Mouse (Mus musculus) macrophage (primary cell): ENCODE results near the gene Qsox2. TPM values are rescaled to one million over a fixed set of nuclear protein-coding genes. Genes with fewer than 3 reads are reported as not detected.
A peak's percentile ranks its signal among the peaks of the same experiment; 100 is the strongest.

ENCODE experiments used
- H3K27ac ChIP-seq: fragments of 350-480 bp; formaldehyde crosslinking; 2 replicates; pipeline ENCODE4 v1.9.0; 2021
- H3K36me3 ChIP-seq: fragments of 350-480 bp; formaldehyde crosslinking; 2 replicates; pipeline ENCODE4 v1.9.0; 2021; ENCODE audit errors: inconsistent target
- H3K4me3 ChIP-seq: fragments of 350-480 bp; formaldehyde crosslinking; 2 replicates; pipeline ENCODE4 v1.9.0; 2021; ENCODE audit errors: inconsistent target
- H3K79me2 ChIP-seq: fragments of 350-480 bp; formaldehyde crosslinking; 2 replicates; pipeline ENCODE4 v1.9.0; 2021; ENCODE audit errors: inconsistent target
- WGBS: methylation state at CpG from one replicate; pipeline ENCODE4 v1.1.7; 2026; ENCODE audit warnings: inconsistent platforms; ENCODE audit not compliant: missing documents; 5-methylcytosine and 5-hydroxymethylcytosine counted together
- polyA plus RNA-seq: library from polyadenylated mRNA; stranded (reverse); fragments of 250-400 nt; gene quantifications from 3 replicates; pipeline ENCODE4 v1.2.4, GENCODE M21; 2018; ENCODE audit warnings: inconsistent platforms
- total RNA-seq, 78 experiments: library from RNA; depleted of rRNA; stranded (reverse); fragments of 250-400 nt; gene quantifications; 1 replicate in 9 of 78; 2 replicates in 24 of 78; 3 replicates in 43 of 78; 4 replicates in 2 of 78; pipeline ENCODE4 v1.2.4; 2018; ENCODE audit warnings: inconsistent platforms in 56 of 78

Qsox2 gene
- total RNA-seq (2018; cell fraction: chromatin; rRNA removed): 1 to 10 TPM in 24 of 26 experiments, under 1 TPM in 2; 0.97 to 7.4 (median 3.5) TPM
- 1 to 10 TPM; 4.1 to 8.2 (median 5.5) TPM for total RNA-seq (2018; cell fraction: cytosol; rRNA removed)
- total RNA-seq (2018; cell fraction: nucleus; rRNA removed): 10 to 100 TPM in 2 of 26 experiments, 1 to 10 TPM in 24; 3.7 to 14.9 (median 6.7) TPM
- polyA plus RNA-seq: 3.6 to 10.0 TPM (median 4.6 TPM) in 3 replicates

DNA sequence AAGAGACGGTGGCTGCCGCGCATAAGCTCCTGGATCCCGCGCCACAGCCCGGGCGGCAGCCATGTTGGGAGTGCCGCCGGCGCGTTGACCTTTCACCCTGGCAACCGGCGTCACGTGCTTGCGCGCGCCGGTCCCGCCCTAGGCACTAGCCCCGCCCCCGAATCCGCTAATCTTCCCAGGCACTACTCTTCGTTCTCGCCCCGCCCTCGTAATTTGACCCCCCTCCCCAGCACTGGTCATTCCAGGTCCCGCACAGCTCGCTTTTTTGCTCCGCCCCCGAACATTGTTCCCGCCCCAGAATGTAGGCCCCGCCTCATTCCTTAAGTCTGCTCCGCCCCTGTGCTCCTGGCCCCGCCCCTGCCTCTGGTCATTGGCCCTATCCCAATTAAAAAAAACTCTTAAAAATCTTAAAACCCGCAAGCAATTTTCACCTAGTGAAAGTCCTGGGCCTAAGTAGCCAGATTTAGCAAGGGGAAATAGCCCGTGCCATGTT lies at the start of gene Qsox2:
Gene Qsox2 (minus strand): TSS at position 236 of the 493 bp plus-strand sequence.
- no peaks in the 10 kb centered on the region for H3K36me3 ChIP-seq
- H3K79me2 ChIP-seq: no peaks in the 10 kb centered on the region
- no peak within 1 kb of the TSS for H3K27ac ChIP-seq
- WGBS: 1% methylated on average over 36 of the region's 36 CpGs
- peak within 1 kb of the TSS; percentile 32 for H3K4me3 ChIP-seq

DNA sequence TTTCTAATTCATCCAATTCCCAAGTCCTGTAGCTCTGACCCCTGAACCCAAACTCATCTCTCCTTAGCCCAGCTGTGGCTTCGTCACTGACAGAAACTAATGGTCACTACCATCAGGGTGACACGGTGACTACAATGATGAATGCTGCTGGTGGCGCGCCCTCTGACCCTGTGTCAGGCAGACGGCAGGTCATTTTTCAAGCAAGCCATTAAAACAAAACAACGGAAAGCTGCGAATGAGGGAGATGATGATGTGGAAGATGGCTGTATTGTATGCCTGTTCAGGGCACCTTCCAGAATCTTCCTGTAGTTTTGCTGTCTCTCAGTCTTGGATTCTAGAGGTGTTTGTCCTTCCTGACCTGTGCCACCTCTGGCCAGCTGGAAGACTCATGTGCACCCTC lies 49.1 kb upstream of the Qsox2 start:
- H3K27ac ChIP-seq: no peak overlapping the region
- 92% methylated on average over 7 of the region's 7 CpGs for WGBS
- no peaks in the 10 kb centered on the region for H3K36me3 ChIP-seq
- no peak overlapping the region for H3K4me3 ChIP-seq
- H3K79me2 ChIP-seq: no peaks in the 10 kb centered on the region

GRCm38 (mm10) chr2:26285804-26286203 lies 48.5 kb upstream of the Qsox2 start:
- H3K4me3 ChIP-seq: no peak overlapping the region
- 79% methylated on average over 7 of the region's 7 CpGs for WGBS
- no peaks in the 10 kb centered on the region for H3K36me3 ChIP-seq
- no peaks in the 10 kb centered on the region for H3K79me2 ChIP-seq
- H3K27ac ChIP-seq: no peak overlapping the region

DNA sequence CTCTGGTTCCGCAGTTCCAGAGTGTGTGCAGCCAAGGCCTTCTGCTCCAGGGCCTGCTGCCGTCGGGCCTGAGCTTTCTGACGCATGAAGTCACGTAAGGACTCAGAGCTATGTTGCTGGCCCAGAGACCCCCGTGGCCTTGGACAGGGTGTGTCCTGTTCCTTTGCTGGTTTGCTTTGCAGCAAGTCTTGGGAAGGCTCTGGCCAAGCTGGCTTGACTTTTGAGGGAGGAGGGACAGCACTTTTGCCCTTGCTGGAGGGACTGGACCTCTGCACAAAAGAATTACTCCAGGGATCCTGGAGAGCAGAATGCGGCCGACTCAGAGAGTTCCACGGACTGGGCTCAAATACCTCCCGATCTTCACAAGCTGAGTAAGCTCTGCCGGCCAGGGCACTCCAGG lies 43.3 kb upstream of the Qsox2 start:
- Histone ChIP-seq H3K79me2 (no peaks in the 10 kb centered on the region), H3K27ac (no peak overlapping the region), H3K36me3 (no peaks in the 10 kb centered on the region), H3K4me3 (no peak overlapping the region)
- WGBS: 92% methylated on average over 11 of the region's 11 CpGs

GRCm38 (mm10) chr2:26279712-26280111 lies 42.4 kb upstream of the Qsox2 start:
- no peak overlapping the region for H3K4me3 ChIP-seq
- H3K79me2 ChIP-seq: no peaks in the 10 kb centered on the region
- 98% methylated on average over 3 of the region's 3 CpGs for WGBS
- no peak overlapping the region for H3K27ac ChIP-seq
- no peaks in the 10 kb centered on the region for H3K36me3 ChIP-seq

- H3K79me2 ChIP-seq: no peaks in the 10 kb centered on the region
- no peak overlapping the region for H3K4me3 ChIP-seq
- H3K27ac ChIP-seq: no peak overlapping the region
- 15% methylated on average over 7 of the region's 7 CpGs for WGBS
- no peaks in the 10 kb centered on the region for H3K36me3 ChIP-seq
Observed at GRCm38 (mm10) chr2:26273611-26274010, 36.3 kb upstream of the Qsox2 start.

DNA sequence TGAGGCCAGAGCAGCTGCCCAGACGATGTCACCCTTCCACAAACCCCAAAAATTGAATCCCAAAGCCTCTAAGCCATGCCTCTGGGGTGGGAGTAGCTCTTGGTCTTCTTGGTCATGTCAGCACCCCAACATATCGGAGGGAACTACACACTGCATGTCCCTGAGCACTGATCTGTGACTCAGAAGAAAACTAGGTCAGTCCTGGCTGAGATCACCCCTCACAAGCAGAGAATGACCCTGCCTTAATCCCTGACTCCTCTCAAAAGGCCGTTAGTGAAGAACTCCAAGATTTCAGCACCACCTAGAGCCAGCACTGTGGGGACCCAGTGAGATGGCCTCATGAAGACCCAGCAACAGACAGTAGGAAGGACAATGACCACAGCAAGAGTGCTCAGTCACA lies 30.9 kb upstream of the Qsox2 start:
- Histone ChIP-seq H3K27ac (no peak overlapping the region), H3K36me3 (no peaks in the 10 kb centered on the region), H3K79me2 (no peaks in the 10 kb centered on the region), H3K4me3 (no peak overlapping the region)
- 81% methylated on average over 3 of the region's 3 CpGs for WGBS

DNA sequence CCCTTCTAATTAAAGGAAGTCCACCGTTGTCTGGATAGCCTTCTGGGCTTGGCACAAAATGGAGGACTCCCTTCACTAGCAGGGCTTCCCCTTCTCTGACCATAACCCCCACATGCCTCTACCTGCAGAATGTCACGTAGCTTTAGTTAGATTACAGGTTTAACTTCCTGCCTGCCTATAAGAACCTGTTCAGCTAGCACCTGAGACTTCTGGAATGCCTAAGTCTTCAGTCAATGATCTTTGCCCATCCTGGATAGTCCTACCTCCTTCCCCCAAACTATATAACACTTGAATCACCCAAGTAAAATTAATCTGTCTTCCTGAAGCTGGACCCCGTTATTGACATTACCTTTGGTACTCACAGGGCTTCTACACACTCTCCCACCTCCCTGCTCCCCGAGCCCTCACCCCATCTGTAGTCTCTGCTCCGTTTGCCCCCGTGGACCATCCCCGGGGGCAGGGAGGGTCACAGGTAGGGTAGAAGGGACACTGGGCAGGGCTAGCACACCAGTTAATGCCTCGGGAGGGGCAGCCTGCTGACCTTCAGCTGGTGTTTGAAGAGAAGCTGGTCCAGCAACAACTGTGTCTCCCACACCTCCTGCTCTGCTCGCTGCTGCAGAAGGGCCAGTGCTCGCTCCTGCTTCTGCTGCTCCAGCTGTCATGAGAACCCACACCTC lies 28.9 kb upstream of the Qsox2 start:
- Histone ChIP-seq H3K27ac (no peak overlapping the region), H3K36me3 (no peaks in the 10 kb centered on the region), H3K79me2 (no peaks in the 10 kb centered on the region), H3K4me3 (no peak overlapping the region)
- WGBS: 84% methylated on average over 10 of the region's 10 CpGs

DNA sequence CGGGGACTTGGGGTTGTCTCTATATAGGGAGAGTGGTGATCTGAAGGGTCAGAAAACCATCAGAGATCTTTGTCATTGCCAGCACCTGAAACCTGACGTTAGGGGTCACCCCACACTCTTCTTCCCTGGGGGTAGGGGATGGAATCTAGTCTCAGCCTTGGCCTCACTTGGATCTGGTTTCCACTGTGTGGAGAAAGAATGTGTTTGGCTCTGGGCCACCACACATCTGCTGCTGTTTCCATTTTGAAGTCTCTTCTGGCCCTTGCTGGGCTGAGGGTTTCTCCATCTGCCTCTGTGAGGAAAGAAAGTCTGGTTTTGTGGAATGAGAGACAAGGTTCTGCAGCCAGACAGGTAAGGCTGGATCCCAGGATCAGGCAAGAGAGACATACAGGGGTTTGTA lies 27.8 kb upstream of the Qsox2 start:
- no peak overlapping the region for H3K4me3 ChIP-seq
- 88% methylated on average over 2 of the region's 2 CpGs for WGBS
- H3K36me3 ChIP-seq: no peaks in the 10 kb centered on the region
- no peaks in the 10 kb centered on the region for H3K79me2 ChIP-seq
- no peak overlapping the region for H3K27ac ChIP-seq

- Histone ChIP-seq H3K4me3 (no peak overlapping the region), H3K79me2 (no peaks in the 10 kb centered on the region), H3K36me3 (no peaks in the 10 kb centered on the region), H3K27ac (no peak overlapping the region)
- WGBS: 89% methylated on average over 4 of the region's 4 CpGs
Observed at GRCm38 (mm10) chr2:26264646-26265045, 27.3 kb upstream of the Qsox2 start.

DNA sequence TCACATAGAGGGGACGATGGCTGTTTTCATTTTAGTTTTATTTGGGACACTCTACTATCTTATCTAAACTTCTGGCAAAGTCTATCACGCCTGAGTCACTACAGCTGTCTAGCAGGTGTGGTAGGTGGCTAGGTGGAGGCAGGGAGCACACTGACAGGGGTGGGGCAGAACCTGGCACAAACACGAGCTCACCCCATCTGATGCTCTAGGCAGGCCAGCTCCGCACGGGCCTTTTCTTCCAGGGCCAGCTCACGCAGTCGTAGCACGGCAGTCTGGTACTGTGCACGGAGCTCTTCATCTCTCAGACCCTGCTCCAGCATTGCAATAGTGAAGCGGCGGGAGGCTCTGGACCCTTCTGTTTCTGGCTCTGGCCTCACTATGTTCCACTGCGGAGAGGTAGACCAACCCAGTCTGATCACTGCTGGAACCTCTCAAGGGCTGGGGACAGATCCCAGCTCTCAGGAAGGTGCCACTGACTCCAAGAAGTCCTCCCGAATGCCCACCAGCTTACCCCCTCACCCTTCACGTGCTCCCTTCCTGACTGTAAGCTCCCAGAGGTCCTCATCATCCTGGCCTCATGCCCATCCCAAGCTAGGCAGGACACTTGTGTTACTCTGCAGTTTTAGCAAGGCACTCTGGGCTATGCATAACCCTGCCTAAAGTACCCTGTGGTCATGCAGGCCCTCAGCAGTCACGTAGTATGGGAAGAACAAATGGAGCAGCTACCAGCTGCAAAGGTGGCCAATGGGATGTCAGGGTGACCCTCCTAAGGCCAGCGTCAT lies 20.2 kb upstream of the Qsox2 start:
- Histone ChIP-seq H3K4me3 (no peak overlapping the region), H3K36me3 (no peaks in the 10 kb centered on the region), H3K27ac (no peak overlapping the region), H3K79me2 (no peaks in the 10 kb centered on the region)
- WGBS: 90% methylated on average over 16 of the region's 16 CpGs

DNA sequence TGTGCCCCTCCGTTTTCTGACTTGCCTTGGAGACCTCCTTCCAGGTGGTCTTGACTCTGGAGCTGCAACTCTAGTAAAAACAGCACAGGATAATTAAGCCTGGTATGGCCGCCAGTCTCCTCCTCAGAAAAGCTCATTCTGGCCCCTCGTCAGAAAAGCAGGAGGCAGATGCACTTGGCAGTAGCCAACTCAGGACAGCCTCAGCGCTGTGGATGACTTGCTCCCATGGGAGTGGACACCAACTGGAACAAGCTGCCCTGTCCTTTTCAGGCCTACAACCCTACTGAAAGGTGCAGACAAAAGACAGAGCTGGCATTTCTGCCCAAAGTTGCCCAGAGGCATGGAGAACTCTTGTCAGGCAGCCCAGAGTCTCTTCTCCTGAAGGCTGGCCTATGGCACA lies 17.5 kb upstream of the Qsox2 start:
- Histone ChIP-seq H3K79me2 (no peaks in the 10 kb centered on the region), H3K4me3 (no peak overlapping the region), H3K27ac (no peak overlapping the region), H3K36me3 (no peaks in the 10 kb centered on the region)
- 95% methylated on average over 4 of the region's 4 CpGs for WGBS

DNA sequence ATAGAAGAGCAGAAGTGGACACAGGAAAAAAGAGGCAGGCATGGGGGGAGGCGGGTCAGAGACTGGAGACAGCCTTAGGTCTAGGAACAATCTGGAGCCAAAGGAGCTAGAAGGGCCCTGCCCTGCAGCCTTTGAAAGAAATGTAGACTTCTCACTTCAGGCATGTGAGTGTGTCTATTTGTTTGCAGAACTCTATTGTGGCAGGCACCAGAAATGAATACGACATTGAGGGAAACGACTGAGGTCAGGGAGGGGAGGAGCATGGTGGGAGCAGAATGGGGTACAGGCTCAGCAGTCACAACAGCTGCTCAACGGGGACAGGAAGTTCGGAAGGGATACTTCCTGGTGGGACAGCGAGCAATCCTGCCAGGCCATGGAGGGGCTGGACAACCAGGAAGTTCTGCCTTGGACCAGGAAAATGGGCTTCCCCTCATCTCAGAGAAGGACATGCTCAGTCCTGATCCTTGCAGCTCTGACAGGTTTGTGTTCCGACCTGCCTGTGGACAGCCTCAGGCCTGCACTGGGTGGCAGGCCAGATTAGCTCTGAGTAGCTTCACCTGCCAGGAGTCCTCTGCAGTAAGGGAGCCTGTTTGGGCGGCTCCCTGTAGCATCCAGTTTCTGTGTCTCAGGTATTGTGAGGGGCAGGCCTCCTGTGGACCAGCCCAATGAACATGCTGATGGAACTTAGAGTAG lies 15.3 kb upstream of the Qsox2 start:
- H3K27ac ChIP-seq: no peak overlapping the region
- 42% methylated on average over 8 of the region's 8 CpGs for WGBS

GRCm38 (mm10) chr2:26247531-26247930 lies 10.2 kb upstream of the Qsox2 start:
- no peaks in the 10 kb centered on the region for H3K79me2 ChIP-seq
- H3K36me3 ChIP-seq: no peaks in the 10 kb centered on the region
- WGBS: 50% methylated on average over 3 of the region's 3 CpGs
- no peak overlapping the region for H3K4me3 ChIP-seq
- H3K27ac ChIP-seq: no peak overlapping the region

More for the DNA sequence above, 15.3 kb upstream of the Qsox2 start:
- Histone ChIP-seq H3K36me3 (no peaks in the 10 kb centered on the region), H3K79me2 (no peaks in the 10 kb centered on the region), H3K4me3 (no peak overlapping the region)
